Mouse (Mus musculus) kidney, postnatal 4 days (tissue): ENCODE measurements at regions not wholly inside any gene's neighbourhood (a gene's known extent, or its start where the extent isn't known, plus 50 kb on each side); places are given as distances from the start of the nearest gene placed in this dataset.

Experiments
- DNase-seq, 2 experiments: peaks; one replicate each; pipeline ENCODE4 v3.0.0; 2021; ENCODE audit warnings: mixed read lengths in 2 of 2

DNA sequence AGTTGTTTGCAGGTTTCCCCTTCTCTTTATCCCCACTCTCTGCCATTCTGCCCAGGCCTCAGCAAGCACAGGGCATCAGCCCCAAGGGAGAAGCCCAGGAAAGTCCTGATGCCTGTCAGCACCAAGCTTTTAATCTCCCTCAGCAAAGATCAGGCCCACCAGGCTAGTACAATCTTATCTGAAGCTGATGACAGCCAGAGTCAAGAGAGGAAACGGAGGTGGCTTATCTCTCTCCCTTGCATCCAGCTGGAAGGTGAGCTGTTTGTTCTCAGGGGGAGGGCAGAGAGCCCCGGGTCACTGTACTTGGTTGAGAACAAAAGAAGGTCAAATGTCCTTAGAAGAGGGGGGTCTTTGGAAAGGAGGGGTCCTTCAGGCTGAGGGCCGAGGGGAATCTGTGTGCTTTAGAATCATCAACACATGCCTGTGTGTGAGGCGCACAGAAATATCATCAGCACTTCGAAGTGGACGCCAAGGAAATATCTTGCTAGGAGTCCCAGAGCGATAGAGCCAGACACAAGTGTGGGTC, 246.8 kb downstream of the Rybp start:
- DNase-seq, result no peak

DNA sequence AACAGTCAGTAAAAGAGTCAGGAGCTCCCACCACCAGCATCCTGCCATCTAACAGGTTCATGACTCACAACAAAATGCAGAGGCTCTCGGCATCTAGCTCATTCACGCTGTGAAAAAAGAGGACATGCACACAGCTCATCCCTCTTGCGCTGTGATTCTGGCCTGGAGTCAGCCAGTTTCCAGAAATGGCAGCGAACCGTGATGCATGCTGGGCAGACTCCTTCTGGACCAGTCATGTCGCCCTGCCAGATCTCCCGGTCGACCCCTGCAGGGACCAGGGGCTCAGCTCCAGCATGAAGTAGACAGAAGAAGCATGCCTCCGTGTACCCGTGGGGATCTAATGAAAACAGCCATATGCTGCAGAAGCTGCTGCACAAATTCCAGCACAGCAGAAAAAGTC, 254.6 kb downstream of the Rybp start:
- no peak for DNase-seq

DNA sequence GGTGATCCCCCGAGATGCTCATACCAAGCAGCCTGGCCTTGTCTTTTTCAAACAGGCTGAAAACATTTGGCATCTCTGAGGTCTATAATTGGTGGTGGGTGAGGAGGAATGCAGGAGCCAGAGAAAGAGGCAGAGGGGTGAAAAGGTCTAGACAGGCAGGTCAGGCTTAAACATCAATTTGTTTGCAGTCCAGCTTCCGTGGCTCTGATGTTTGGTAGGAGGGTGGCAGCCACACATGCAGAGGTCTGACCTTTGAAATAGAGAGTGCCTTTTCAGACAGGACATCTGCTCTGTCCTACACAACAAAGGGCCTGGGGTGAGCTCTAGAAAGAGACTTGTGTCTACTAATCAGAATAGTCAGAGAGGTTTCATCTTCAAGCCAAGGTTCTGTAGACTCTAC, 256.8 kb downstream of the Rybp start:
- DNase-seq, result no peak

DNA sequence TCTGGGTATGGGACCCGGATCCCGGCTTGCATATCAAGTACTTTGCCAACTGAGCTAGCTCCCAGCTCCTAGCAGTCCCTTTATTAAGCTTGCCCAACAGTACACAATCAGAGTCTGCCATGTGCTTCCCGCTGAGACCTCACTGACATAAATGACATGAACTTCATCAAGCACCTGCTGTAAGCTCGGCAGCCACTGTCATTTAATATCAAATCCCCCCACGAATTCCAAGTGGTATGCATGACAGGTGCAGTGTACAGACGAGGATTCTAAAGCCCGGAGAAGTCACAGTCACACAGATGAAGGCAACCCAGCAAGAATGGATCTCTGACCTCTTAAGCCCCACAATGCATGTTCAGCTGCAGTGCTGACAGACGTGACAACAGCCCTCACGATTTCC, 257.3 kb downstream of the Rybp start:
- DNase-seq, result no peak

DNA sequence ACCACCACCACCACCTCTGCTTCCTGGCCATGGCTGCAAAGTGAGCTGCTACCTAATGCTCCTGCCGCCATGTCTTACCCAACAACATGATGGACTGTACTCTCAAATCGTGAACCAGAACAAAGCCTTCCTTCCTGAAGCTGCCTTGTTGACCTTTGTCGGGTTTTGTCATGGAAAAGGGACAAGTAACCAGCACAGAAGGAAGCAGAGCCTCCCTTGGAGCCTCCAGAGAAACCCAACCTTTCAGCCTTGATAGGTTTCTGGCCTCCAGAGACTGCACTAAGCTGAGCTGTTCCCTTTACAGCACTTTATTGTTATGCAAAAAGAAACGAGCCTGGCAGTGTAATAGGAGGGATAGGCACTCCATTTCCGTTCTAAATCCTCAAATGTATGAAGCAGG, 259.8 kb downstream of the Rybp start:
- no peak for DNase-seq

DNA sequence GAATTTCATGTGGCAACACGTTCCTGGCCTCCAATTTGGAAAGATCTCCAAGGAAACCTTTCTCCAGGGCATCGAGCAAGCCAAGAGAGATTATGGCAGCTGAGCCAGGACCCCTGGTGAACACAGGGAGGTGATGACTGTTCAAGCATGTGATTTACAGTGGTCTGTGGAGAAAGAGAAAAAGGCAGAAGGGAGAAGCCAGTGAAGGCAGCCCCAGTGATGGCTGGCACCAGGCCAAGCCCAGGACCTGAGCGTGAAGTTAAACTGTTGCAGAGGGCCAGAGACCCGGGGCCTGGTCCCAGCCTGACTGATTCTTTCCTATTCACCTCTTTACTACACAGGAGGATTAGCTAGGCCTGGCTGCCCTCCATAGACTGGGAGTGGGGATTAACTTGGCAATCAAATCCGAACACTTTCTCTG, 261.7 kb downstream of the Rybp start:
- peak; percentile 38 to 55 for DNase-seq

DNA sequence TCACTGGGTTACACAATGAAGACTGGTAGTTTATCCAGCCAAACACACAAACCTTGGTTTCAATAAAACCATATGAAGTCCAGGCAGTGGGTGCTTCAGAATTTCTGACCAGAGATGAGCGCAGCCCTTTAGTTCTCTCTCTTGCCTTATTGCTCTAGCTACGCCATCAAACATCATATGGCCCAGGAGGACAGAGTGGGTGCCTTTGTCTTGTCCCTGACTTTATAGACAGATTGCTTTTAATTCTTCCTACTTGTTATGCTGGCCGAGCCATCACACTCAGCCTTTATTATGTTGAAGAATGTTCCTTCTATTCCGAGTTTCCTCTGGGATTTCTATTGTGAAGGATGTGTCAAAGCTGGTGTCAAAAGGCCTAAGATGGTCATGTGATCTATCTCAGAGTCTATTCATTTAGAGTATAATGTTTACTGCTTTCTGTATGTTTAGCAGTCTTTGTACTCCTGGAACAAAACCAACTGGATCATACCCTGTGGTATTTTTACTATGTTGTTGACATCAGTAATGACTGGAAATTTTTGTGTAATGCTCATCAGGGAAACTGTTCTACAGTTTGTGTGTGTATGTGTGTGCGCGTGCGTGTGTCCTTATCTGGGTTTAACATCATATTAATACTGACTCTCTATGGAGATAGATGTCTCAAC, 263.7 kb downstream of the Rybp start:
- no peak for DNase-seq

DNA sequence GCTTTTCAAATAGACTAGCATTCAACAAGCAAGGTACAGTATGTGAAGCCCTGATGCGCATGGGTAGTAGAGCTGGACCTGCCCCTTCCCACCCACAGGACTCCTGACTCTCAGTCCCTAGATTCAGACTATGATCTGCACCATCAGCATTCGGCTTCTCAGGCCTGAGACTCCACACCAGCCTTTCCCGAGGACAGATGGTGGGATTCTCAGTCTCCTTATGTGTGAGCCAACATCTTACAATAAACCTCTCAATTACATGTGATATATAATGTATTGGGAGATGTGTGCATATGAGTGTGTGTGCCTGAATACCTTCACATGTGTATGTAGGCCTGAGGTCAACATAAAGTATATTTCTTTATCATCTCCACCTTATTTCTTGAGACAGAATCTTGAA, 268.3 kb downstream of the Rybp start:
- no peak for DNase-seq

DNA sequence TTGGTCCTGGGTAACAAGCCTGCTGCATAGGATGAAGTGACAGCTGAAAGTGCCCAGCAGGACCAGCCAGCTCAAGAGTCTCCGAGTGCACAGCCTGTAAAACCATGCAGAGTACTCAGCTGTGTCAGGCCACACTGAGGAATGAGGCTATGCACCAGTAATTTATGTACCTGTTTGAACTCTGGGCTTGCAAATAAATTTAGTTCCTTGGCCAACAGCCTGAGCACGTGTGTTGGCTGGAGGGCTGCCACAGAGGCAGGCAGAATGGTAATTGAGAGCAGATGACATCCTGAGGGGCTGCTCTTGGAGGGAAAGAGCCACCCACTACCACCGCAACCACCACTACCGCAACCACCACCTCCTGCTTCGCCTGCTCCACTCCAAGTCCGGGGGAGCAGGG, 273.3 kb downstream of the Rybp start:
- DNase-seq, result peak; percentile 79 to 84

DNA sequence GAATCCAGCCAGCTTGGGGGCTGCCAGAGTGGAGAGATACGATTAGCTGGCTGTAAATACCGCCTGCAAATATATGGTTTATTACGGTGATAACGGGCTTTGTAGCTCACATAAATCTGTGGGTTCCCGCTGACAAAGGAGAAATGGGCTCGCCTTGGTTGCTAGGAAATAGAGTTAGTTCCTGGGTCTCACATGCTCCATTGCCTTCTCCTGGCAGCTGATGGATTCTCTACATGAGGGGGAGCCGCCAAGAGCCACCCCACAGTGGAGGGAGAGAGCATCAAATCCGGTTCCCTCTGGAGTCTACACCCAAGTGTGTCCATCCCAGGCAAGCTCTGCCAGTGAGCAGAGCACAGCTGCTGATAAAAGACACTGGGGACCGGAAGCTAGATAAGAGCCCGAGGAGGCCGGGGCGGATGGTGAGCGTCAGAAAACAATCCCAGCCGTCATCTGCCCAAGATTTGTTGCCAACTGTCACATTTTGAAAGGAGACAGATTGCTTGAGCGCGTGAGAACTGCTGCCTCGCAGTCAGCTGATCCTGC, 275.7 kb downstream of the Rybp start:
- DNase-seq, result peak; percentile 75 to 84

DNA sequence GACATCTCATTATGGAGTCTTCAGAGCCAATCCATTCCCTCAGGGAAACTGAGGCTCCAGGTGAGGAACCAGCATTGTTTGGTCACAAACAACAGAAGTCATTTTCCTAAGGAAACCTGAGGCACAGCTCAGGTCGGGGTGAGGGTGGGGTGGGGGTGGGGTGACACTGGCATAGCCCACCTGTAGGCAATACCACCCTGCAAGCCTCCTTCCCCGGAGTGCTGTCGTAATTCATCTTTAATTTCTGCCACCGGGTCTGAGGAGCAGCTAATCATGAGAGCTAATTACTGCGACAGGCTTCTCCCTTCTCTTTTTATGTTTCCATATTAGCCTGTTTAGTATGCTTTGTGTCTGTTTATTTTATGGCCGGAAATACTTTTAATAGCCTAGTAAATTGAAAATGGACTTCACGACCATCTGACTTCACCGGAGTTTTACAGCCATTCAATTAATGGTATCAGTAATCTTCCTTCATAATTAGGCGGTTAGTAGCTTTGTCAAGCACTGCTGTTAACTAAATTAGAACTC, 276.3 kb downstream of the Rybp start:
- DNase-seq, result no peak

DNA sequence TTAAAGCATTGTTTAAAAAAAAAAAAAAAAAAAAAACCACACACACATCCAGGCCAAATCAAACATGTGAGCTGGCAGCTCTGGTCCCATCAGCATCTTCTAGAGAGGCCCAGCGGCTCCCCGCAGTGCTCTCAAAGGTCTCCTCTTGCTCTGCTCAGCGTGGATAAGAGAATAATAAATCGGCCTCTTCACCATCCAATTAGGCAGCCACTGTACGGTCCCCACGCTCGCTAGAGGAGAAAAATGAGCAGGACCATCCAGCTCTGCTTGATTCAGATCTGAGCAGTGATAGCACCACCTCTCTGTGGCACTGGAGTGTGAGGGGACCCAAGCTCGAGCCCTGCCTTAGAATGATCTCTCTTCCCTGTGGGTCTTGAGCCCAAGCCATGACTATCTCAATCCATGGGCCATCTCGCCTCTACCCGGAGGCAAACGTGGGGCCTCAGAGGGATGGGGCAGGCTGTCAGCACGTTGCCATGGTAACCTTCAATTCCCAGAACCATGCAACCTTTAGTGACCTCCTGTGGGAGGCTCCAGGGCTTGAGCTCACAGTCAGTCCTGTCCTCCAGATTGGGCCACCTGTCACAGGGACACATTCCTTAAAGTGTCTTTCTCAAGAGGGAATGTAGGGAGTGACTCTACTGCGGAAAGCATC, 273.6 kb upstream of the Prok2 start:
- no peak for DNase-seq

DNA sequence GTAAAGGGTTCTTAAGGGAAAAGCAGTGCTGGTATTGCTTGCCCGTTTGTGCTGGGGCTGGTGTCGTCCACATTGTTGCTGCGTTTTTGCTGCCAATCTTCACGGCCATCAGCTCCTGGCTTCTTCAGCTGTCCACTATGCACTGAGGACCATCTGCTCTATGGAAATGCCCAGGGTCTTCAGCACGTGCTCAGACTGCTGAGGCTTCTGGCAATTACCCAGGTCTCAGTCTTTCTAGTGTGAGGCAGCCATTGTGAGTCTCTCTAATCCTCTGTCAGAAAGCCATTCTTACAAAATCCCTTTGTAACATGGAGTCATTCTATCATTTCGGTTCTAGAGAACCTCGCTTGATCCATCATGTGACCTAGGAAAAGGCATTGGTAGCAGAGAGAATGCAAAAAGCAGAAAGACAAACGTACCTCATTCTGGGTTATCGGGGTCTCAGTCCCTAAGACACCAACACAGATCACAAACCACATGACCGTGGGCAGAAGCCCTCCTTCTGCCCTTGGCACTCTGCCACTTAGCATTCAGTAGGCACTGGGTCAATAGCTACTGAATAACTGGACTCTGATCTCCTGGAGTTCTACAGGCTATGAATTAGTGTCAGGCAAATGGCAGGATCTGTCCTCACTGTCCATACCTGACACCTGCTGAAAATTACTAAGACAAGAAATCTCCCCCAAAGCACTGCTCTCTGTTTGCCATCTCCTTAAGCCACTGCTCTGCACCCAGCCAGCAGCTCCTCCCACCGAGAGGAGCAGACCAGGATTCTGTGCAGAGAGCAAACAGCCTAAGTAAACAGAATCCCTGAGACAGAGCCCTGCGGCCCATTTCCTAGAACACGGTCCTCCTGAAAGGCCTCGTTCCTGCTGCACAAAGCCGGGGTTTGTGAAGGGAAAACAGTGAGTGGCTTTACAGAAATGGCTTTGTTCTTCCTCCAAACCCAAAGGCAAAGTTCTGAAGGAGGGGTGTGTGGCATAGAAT, 270.1 kb upstream of the Prok2 start:
- DNase-seq, result no peak

DNA sequence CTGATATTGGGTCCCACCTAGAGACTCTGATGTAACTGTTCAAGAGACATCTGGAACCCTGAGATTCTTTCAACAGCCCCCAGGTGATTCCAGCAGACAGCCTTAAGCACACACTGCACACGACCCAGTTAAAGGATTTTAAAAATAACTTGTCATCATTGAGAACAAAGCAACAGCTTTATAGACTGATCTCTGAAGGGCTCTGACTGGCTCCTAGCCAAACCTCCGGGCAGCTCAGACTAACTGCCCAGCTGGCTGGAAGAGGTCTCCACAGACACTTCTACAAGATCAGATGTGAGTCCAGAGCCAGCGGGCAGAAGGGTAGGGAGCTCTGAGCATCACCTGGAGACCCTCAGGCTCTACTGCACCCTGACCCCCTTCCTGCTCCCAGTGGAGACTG, 267.8 kb upstream of the Prok2 start:
- DNase-seq, result peak in 1 of 2 experiments; percentile 25

DNA sequence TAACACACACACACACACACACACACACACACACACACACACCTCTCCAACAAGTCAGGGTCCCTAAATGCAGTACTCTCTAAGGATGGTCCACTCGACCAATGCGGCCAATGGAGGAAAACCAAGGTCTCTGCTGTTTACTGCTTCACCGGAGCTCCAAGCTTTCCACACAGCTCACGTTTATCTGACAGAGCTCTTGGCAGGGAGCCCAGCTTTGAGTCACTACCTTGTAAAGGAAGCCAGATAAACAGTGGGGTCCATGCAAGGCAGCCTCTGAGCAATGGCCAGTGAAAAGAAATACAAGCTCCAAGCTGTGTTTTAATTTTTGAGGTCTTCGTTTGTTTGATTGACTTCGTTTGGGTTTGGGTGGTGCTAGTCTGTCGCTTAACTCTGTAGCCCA, 264.9 kb upstream of the Prok2 start:
- peak; percentile 85 to 90 for DNase-seq

DNA sequence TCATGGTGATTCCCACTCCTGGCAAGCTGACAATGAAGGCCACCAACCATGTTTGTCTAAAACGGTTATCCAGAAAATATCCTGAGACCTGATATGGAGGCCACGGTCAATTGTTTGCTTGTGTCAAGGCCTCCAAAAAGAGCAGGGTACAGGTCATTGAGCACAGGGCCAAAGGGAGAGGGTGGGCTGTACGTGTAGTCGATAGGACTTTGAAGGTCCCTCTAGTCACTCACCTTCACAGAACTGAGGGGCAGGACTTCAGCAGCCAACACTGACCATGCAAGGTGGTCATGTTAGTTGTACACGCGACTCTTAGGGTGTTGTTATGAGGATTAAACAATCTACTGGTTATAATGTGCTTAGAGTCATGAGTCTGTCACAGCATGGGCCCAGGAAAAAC, 264.4 kb upstream of the Prok2 start:
- DNase-seq, result no peak

DNA sequence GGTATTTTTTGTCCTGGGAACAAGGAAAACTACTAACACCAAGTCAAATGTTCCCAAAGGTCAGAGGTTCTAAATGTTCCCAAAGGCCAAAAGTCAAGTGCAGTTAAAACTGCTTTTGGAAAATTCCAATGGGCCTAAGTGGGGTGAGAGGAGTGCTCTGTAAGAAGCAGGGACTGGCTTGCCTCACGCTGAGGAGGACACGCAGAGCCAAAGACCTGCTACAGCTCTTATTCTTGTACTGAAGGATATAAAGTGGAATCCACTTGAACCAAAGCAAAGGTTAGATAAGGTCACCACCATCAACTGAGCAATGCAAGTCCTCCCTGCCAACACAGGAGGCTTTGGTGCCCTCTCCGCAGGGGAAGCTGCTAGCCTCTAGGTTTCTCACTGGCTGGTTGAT, 260.3 kb upstream of the Prok2 start:
- no peak for DNase-seq

DNA sequence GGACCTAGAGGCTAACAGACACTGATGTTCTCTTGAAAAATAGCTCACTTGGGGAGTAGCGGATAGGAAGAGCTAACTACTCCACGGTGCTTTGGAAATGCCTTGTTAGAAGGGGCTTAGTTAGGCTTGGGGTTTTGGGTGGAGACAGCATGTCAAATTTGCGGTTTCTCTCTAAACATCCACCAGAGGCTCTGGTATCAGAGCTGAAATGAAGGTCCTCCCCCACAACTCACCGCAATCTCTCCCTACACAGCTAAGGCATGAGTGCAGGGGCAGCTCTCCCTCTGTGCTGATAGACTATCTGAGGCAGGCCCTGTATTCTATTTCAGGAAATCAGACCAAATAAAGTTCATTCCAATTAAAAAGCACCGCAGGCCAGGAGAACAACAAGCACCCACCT, 259.1 kb upstream of the Prok2 start:
- peak in 1 of 2 experiments; percentile 13 for DNase-seq

DNA sequence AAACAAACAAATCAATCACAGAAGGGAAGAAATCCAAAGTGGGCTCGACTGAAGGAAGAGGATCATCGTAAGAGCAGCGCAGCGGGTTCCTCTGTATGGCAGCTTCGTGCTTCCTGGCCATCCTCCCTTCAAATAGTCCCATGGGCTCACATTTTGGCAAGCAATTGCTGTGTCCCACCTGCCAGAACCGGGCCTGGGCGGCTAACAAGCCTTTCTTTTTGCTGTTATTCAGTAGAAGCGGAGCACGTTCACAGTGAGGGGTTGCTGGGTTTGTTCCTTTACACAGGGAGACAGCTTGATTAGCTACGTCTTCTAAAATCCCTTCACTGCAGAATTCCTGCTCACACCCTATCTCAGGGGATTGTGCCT, 258.6 kb upstream of the Prok2 start:
- DNase-seq, result peak in 1 of 2 experiments; percentile 13

DNA sequence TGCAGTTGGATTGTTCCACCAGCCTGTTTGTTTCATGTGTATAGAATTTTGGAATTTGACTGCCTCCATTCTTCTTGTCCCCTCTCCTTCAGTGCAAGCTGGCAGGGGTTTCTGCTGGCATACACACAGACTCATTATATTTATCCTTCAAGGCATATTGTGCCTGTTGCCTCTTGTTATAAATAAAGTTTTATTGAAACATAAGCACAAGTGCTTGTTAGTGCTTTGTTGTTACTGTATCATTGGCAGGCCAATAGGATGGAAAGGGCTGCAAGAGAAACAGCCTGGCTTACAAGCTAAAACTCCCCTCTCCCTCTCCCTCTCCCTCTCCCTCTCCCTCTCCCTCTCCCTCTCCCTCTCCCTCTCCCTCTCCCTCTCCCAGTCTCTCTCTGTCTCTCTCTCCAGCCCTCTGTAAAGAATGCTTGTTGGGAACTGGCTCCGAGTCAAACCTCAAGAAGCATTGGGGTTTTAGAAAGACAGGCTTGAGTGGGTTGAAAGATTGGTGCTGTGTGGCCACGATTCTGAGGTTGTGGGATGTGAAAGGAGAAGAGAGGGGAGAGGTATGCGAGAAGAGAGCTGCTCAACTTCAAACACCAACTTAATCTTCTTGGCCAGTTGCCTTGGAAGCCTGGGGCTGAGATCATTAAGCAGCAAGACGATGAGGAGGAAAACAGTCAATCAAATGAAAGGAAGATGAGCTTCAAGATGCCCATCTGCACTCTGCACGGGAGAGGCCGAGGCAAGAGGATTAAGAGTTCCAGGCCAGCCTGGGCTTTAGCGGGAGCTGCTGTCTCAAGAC, 258.1 kb upstream of the Prok2 start:
- DNase-seq, result peak in 1 of 2 experiments; percentile 6

DNA sequence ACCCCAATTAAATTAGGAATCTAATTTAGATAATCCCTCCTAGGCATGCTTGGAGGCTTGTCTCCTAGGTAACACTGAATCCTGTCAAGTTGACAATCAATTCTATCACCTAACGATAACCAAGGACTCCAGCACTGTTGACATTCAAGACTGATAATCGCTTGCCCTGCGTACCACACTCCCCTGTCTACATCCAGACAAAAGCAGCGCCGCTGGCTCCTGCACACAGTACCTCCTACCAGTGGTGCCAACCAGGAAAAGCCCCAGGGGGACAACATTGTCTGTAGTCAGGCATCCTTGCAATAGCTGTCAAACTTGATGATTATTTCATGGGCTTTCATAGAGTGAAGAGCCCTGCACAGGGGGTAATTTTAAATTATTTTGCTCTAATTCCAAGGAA, 253.4 kb upstream of the Prok2 start:
- no peak for DNase-seq

DNA sequence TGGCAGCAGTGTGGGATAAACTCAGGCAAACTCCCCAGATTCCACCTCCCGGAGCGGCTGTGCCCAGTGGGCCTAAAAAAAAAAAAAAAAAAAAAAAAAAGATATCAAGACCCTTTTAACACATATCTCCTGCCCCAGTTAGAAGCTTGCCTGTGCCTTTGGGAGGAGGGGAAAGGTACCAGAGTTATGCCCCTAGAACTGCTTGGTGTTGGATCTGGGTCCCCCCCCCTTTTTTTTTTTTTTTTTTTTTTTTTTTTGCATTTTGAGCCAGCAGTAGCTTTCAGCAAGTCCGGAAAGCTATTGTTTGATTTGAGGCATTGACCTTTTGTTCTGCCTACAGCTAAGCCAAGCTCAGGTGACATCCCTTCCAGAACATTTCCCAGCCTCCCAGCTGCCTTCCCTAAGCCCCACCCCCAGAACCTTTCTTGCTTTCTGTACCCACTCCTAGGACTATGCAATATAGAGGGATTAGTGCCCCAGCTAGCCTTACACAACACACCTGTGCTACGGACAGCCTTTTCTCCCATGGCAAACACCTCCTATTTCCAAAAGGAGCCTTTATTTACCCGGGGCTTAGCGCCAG, 252.1 kb upstream of the Prok2 start:
- DNase-seq, result no peak
